Mouse (Mus musculus) limb, embryonic 14.5 days (tissue): Measurements from ENCODE around the gene Sez6l. TPM values are rescaled to one million over a fixed set of nuclear protein-coding genes. Genes with fewer than 3 reads are reported as not detected.

Experiments used
- ATAC-seq: fragments of 200-750 bp; cut with Nextera tagmentation; 2 replicates; pipeline ENCODE4 v1.8.0; 2017; ENCODE audit warnings: low read depth, moderate number of reproducible peaks, moderate TSS enrichment; ENCODE audit not compliant: low FRiP score
- DNase-seq: peaks from one replicate; pipeline ENCODE4 v3.0.0-alpha.2; 2015; ENCODE audit warnings: low spot score
- H3K27ac ChIP-seq: fragments of 300-500 bp; sonication (generic); replicated peaks from 2 replicates; pipeline ENCODE4 v1.5.1; 2014; ENCODE audit warnings: low read depth, mild to moderate bottlenecking, low read length, moderate library complexity, mixed read lengths
- H3K27me3 ChIP-seq: fragments of 300-500 bp; sonication (generic); 2 replicates; pipeline ENCODE4 v1.6.1; 2014; ENCODE audit warnings: low read length, mixed read lengths; ENCODE audit not compliant: control insufficient read depth, insufficient read depth
- H3K36me3 ChIP-seq: fragments of 300-500 bp; sonication (generic); 2 replicates; pipeline ENCODE4 v1.6.1; 2014; ENCODE audit warnings: mild to moderate bottlenecking, low read length, moderate library complexity, mixed read lengths; ENCODE audit not compliant: control insufficient read depth, insufficient read depth
- H3K4me1 ChIP-seq: fragments of 300-500 bp; sonication (generic); 2 replicates; pipeline ENCODE4 v1.6.1; 2014; ENCODE audit warnings: antibody characterized with exemption, low read length, mixed read lengths; ENCODE audit not compliant: control insufficient read depth, insufficient read depth
- H3K4me2 ChIP-seq: fragments of 300-500 bp; sonication (generic); replicated peaks from 2 replicates; pipeline ENCODE4 v1.6.1; 2014; ENCODE audit warnings: low read depth, mild to moderate bottlenecking, low read length, moderate library complexity; ENCODE audit not compliant: severe bottlenecking
- H3K4me3 ChIP-seq: fragments of 300-500 bp; sonication (generic); replicated peaks from 2 replicates; pipeline ENCODE4 v1.5.1; 2014; ENCODE audit warnings: low read length
- H3K9ac ChIP-seq: fragments of 300-500 bp; sonication (generic); 2 replicates; pipeline ENCODE4 v1.6.1; 2014; ENCODE audit warnings: mild to moderate bottlenecking, low read depth, low read length, moderate library complexity; ENCODE audit not compliant: severe bottlenecking
- H3K9me3 ChIP-seq: fragments of 300-500 bp; sonication (generic); 2 replicates; pipeline ENCODE4 v1.6.1; 2016; ENCODE audit warnings: low read length; ENCODE audit not compliant: control insufficient read depth
- POLR2A ChIP-seq: fragments of 200-500 bp; IDR thresholded peaks from 2 replicates; pipeline ENCODE4 v1.8.0; 2012; ENCODE audit warnings: inconsistent platforms, mild to moderate bottlenecking, moderate library complexity, borderline replicate concordance; ENCODE audit not compliant: insufficient read depth, insufficient read length; ENCODE audit errors: extremely low read depth
- WGBS: fragments of 180-500 bp; shearing (Covaris S2); extraction: QIAGEN DNeasy Blood & Tissue Kit; methylation state at CpG from one replicate; pipeline ENCODE4 v1.1.7; 2014; 5-methylcytosine and 5-hydroxymethylcytosine counted together
- polyA plus RNA-seq, 2 experiments: library from polyadenylated mRNA; depleted of rRNA in 1 of 2; stranded (reverse) in 1 of 2; unstranded in 1 of 2; fragments of >200 nt; fragmentation: Nextera tagmentation in 1 of 2; extraction: Ambion mirVana in 1 of 2; gene quantifications; 2 replicates each; pipeline versions ENCODE4 v1.2.1 to v1.2.3; 2012 to 2014

Gene Sez6l
- polyA plus RNA-seq, 2 experiments = 0.89 to 1.8 TPM

GRCm38 (mm10) chr5:112526435-112526834 lies 50.5 kb downstream of the Sez6l start:
- H3K4me2 ChIP-seq = no peak overlapping the region
- H3K9me3 ChIP-seq = no peaks in the 10 kb centered on the region
- H3K4me3 ChIP-seq = no peak overlapping the region
- WGBS = 72% methylated on average over 7 of the region's 7 CpGs
- DNase-seq (no peak), ATAC-seq (no peak)
- no peaks in the 10 kb centered on the region for H3K27me3 ChIP-seq
- H3K36me3 ChIP-seq = no peaks in the 10 kb centered on the region
- no peak for TF ChIP-seq POLR2A
- no peak overlapping the region for H3K9ac ChIP-seq
- no peak overlapping the region for H3K27ac ChIP-seq
- H3K4me1 ChIP-seq = no peaks in the 10 kb centered on the region

GRCm38 (mm10) chr5:112525980-112526379 lies 51.0 kb downstream of the Sez6l start:
- WGBS = 76% methylated on average over 3 of the region's 3 CpGs

DNA sequence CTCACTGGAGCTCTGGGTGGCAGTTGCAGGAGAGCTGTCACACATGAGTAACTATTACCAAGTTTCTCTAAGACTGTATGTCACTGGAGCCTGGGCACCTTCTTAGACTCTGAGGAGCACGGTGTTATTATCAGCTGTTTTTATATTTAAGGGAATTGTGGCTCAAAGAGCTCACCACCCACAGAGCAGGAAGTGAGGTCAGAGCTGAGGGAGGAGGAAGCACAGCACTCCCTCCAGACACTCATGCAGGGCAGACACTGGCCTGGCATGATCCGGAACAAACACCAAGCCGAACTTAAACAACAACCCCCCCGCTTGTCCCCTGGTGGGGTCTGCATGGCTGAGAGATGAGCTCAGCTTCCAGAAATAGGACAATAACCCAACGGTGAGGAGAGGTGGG lies 51.7 kb downstream of the Sez6l start:
- Histone ChIP-seq H3K4me3 (no peak overlapping the region), H3K27me3 (no peaks in the 10 kb centered on the region), H3K36me3 (no peaks in the 10 kb centered on the region), H3K4me2 (no peak overlapping the region), H3K4me1 (peaks cover 9% of the 10 kb centered on the region), H3K9ac (no peak overlapping the region), H3K9me3 (no peaks in the 10 kb centered on the region), H3K27ac (no peak overlapping the region)
- no peak for ATAC-seq
- no peak for TF ChIP-seq POLR2A
- WGBS = 51% methylated on average over 5 of the region's 5 CpGs
- DNase-seq = no peak

More at GRCm38 (mm10) chr5:112525980-112526379, 51.0 kb downstream of the Sez6l start:
- no peaks in the 10 kb centered on the region for H3K36me3 ChIP-seq
- H3K4me2 ChIP-seq = no peak overlapping the region
- no peaks in the 10 kb centered on the region for H3K27me3 ChIP-seq
- peaks cover 3% of the 10 kb centered on the region; the same call in 1 of the 2 replicates for H3K4me1 ChIP-seq
- DNase-seq (no peak), ATAC-seq (no peak)
- no peak overlapping the region for H3K4me3 ChIP-seq
- no peak overlapping the region for H3K9ac ChIP-seq
- no peak for TF ChIP-seq POLR2A
- no peaks in the 10 kb centered on the region for H3K9me3 ChIP-seq
- no peak overlapping the region for H3K27ac ChIP-seq

DNA sequence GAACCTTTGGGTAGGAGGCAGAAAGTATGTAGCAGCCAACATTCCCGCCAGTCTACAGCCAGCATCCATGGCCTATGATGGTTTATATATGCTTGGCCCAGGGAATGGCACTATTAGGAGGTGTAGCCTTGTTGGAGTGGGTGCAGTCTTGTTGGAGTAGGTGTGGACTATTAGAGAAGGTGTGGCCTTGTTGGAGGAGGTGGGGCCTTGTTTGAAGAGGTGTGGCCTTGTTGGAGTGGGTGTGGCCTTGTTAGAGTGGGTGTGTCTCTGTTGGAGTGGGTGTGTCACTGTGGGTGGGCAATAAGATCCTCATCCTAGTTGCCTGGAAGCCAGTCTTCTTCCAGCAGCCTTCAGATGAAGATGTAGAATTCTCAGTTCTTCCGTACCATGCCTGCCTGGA lies 53.2 kb downstream of the Sez6l start:
- ATAC-seq = no peak
- 88% methylated on average over 2 of the region's 2 CpGs for WGBS
- no peak overlapping the region for H3K4me3 ChIP-seq

GRCm38 (mm10) chr5:112523331-112523730 lies 53.7 kb downstream of the Sez6l start:
- WGBS = 77% methylated on average over 4 of the region's 4 CpGs
- no peak overlapping the region for H3K4me3 ChIP-seq
- ATAC-seq (no peak), DNase-seq (no peak)
- no peaks in the 10 kb centered on the region for H3K27me3 ChIP-seq
- peaks cover 16% of the 10 kb centered on the region for H3K4me1 ChIP-seq
- H3K4me2 ChIP-seq = no peak overlapping the region
- H3K36me3 ChIP-seq = no peaks in the 10 kb centered on the region
- H3K27ac ChIP-seq = no peak overlapping the region
- no peak for TF ChIP-seq POLR2A
- H3K9me3 ChIP-seq = no peaks in the 10 kb centered on the region
- H3K9ac ChIP-seq = no peak overlapping the region

More for the DNA sequence above, 53.2 kb downstream of the Sez6l start:
- no peaks in the 10 kb centered on the region for H3K27me3 ChIP-seq
- H3K9me3 ChIP-seq = no peaks in the 10 kb centered on the region
- H3K9ac ChIP-seq = no peak overlapping the region
- H3K36me3 ChIP-seq = no peaks in the 10 kb centered on the region
- H3K27ac ChIP-seq = no peak overlapping the region
- H3K4me2 ChIP-seq = no peak overlapping the region
- DNase-seq = no peak
- TF ChIP-seq POLR2A = no peak
- peaks cover 16% of the 10 kb centered on the region for H3K4me1 ChIP-seq
